Comparison of ENCODE assay signal across 8 mouse cellular contexts in the genomic region with DNA sequence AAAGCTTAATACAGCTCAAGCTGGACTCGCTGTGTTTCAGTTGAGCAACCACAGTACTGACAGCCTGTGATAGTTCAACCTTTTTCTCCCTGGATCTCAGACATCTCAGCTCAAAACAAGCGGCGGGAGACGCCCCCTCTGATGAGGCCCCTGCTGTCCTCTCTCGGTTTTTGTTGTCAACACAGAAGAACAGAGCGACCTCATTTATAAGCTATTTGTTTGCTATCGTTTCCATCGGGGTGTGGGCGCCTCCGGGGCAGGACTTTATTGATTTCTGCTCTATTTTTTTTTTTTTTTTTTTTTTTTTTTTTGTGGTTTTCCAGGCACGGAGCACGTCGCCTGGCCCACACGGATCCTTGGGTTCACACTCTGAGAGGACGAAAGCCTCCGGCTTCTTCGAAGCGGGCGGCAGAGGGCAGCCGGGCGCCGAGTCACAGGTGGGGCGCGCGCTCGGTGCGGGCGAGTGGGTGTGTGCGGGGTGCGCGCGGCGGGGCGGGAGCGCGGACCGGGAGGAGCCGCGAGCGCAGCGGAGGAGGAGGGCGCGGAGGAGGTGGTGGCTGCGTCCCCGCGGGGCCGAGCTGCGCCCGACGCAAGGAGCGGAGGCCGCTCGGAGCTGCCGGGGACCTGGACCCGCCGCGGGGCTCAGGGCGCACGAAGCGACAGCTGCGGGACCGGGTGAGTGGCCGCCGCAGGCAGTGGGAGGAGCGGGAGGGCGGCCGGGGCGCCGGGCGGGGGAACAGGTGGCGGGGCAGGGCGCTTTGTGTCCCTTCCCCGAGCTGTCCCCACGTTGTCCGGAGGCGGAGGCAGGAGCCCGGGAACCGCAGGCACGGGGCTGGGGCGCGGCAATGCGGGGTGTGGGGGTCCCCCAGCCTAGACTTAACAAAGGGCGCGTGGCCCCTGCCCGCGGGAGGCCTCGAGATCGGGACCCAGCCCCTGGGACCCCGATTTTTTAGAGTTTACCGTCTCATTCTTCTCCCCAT. TPM values are rescaled to one million over a fixed set of nuclear protein-coding genes. Genes with fewer than 3 reads are reported as not detected.
A peak's percentile ranks its signal among the peaks of the same experiment; 100 is the strongest.
DNase-seq lines count a peak whose midpoint lies in the region; ATAC-seq and TF ChIP-seq lines count a peak whose summit lies in the region.

Gene Dapk1, plus strand, starts transcription at position 512 of the 980 bp plus-strand sequence.

- peak within 1 kb of the TSS; percentile 86 for H3K4me2 ChIP-seq in embryonic facial prominence, embryonic 11.5 days (ENCODE audit: low read depth, low read length)

- H3K27ac ChIP-seq in embryonic facial prominence, embryonic 11.5 days (replicated peaks; ENCODE audit: low read depth, low read length), result peak within 1 kb of the TSS; percentile 41
- peak within 1 kb of the TSS; percentile 95 for H3K27ac ChIP-seq in midbrain, embryonic 10.5 days (replicated peaks)
- no peak within 1 kb of the TSS for H3K27ac ChIP-seq in small intestine, adult 2 months (ENCODE audit: insufficient read depth, low read depth, low read length)

- H3K4me1 ChIP-seq in embryonic facial prominence, embryonic 11.5 days (ENCODE audit: control insufficient read depth, insufficient read depth, low read length), result no peaks in the 10 kb centered on the region
- H3K4me1 ChIP-seq in midbrain, embryonic 10.5 days, result peaks cover 22% of the 10 kb centered on the region
- 0 out of 2 replicates have a peak, but pooled peaks cover 2% of the 10 kb centered on the region for H3K4me1 ChIP-seq in small intestine, adult 2 months (ENCODE audit: control insufficient read depth, insufficient read depth, insufficient read length, low read length)

- H3K4me3 ChIP-seq in embryonic facial prominence, embryonic 11.5 days (ENCODE audit: low read depth, low read length), result peak within 1 kb of the TSS; percentile 82
- peak within 1 kb of the TSS; percentile 73 for H3K4me3 ChIP-seq in midbrain, embryonic 10.5 days
- H3K4me3 ChIP-seq in small intestine, adult 2 months (ENCODE audit: low read depth, low read length), result peak within 1 kb of the TSS; percentile 74

- peak; percentile 86 for DNase-seq in adrenal gland, postnatal 25 days
- DNase-seq in embryonic facial prominence, embryonic 11.5 days (ENCODE audit: low spot score), result peak; percentile 86
- DNase-seq in heart, adult 11 months, result peak; percentile 99
- peak; percentile 85 for DNase-seq in kidney, adult 18-20 months
- peak; percentile 88 for DNase-seq in left cerebral cortex, postnatal 4 days
- DNase-seq in midbrain, embryonic 10.5 days (ENCODE audit: low spot score), result peak; percentile 85

- H3K36me3 ChIP-seq in embryonic facial prominence, embryonic 11.5 days (replicated peaks; ENCODE audit: control insufficient read depth, insufficient read depth, low read depth, low read length), result no peaks in the 10 kb centered on the region
- peaks cover 26% of the 10 kb centered on the region for H3K36me3 ChIP-seq in midbrain, embryonic 10.5 days
- H3K36me3 ChIP-seq in small intestine, adult 2 months (ENCODE audit: control insufficient read depth, insufficient read depth, low read length), result no peaks in the 10 kb centered on the region

- intact Hi-C loops in left cerebral cortex, postnatal 4 days (cut with DNase I), result loop anchor here (5.0 to 10.0 kb wide), 3 partner anchors 93 to 141 kb away; no protein-coding TSS in a partner anchor

- H3K27me3 ChIP-seq in embryonic facial prominence, embryonic 11.5 days (ENCODE audit: control insufficient read depth, insufficient read depth, low read length), result no peaks in the 10 kb centered on the region
- H3K27me3 ChIP-seq in midbrain, embryonic 10.5 days (ENCODE audit: low read depth, poor library complexity, severe bottlenecking), result no peaks in the 10 kb centered on the region
- H3K27me3 ChIP-seq in small intestine, adult 2 months (ENCODE audit: control insufficient read depth, insufficient read depth, low read length), result peaks cover 4% of the 10 kb centered on the region; the same call in 1 of the 2 replicates

- H3K9me3 ChIP-seq in embryonic facial prominence, embryonic 11.5 days (replicated peaks; ENCODE audit: control insufficient read depth, low read length), result no peaks in the 10 kb centered on the region
- no peaks in the 10 kb centered on the region for H3K9me3 ChIP-seq in midbrain, embryonic 10.5 days (replicated peaks)

- TF ChIP-seq CTCF in small intestine, adult 2 months (IDR thresholded peaks at IDR 0.05; ENCODE audit: extremely low read depth, insufficient read length, insufficient replicate concordance, low read depth, low read length), result no peak

- peak within 1 kb of the TSS; percentile 85 for H3K9ac ChIP-seq in embryonic facial prominence, embryonic 11.5 days (replicated peaks; ENCODE audit: low read length)

- ATAC-seq in embryonic facial prominence, embryonic 11.5 days (replicated peaks; ENCODE audit: insufficient number of reproducible peaks, low FRiP score, low TSS enrichment, low read depth), result peak; percentile 79
- no peak for ATAC-seq in inflammation-experienced regulatory T-cells, adult 6 months

- TF ChIP-seq POLR2A in small intestine, adult 2 months (IDR thresholded peaks at IDR 0.05; ENCODE audit: low read depth, low read length), result no peak

- under 1% methylated on average over 66 of the region's 90 CpGs for WGBS in embryonic facial prominence, embryonic 11.5 days
- WGBS in midbrain, embryonic 10.5 days, result under 1% methylated on average over 90 of the region's 90 CpGs
- 1% methylated on average over 73 of the region's 90 CpGs for WGBS in small intestine, adult 2 months

RNA-seq across cellular contexts. Expression of gene Dapk1, which starts in this region (rescaled TPM):
- total RNA-seq in adrenal gland, postnatal 25 days (2021), result 10.8 and 11.5 TPM in 2 replicates
- 15.1 and 17.9 TPM in 2 replicates for polyA plus RNA-seq in embryonic facial prominence, embryonic 11.5 days (2014; fragmentation: Nextera tagmentation; extraction: Ambion mirVana)
- 100 to 1,000 TPM; 105 to 110 TPM for total RNA-seq in left cerebral cortex, postnatal 4 days (2021)
- 15.1 and 19.8 TPM in 2 replicates for polyA plus RNA-seq in midbrain, embryonic 10.5 days (2016; fragmentation: Nextera tagmentation; extraction: Ambion mirVana)
- polyA plus RNA-seq in small intestine, adult 2 months (2012; rRNA removed), result 12.9 and 13.4 TPM in 2 replicates
- polyA plus RNA-seq in inflammation-experienced regulatory T-cells, adult 6 months (2017; shearing (Covaris generic)), result 1 to 10 TPM in 1 of 3 experiments, under 1 TPM in 1, not detected in 1; 0.45 to 1.4 TPM
